Mouse (Mus musculus) lung, adult 2 months (tissue): ENCODE data around the gene Gm17949. TPM values are rescaled to one million over a fixed set of nuclear protein-coding genes. Genes with fewer than 3 reads are reported as not detected.

Source experiments
- DNase-seq: peaks from one replicate; pipeline ENCODE4 v3.0.0; 2022
- H3K4me1 ChIP-seq: fragments of 200-500 bp; 2 replicates; pipeline ENCODE4 v1.6.1; 2011; ENCODE audit warnings: low read length; ENCODE audit not compliant: control insufficient read depth, insufficient read depth
- H3K4me3 ChIP-seq: fragments of 200-500 bp; replicated peaks from 2 replicates; pipeline ENCODE3; 2011; ENCODE audit warnings: low read depth, mild to moderate bottlenecking, control low read depth, low read length; ENCODE audit errors: extremely low read depth
- CTCF ChIP-seq: fragments of 200-500 bp; IDR thresholded peaks from 2 replicates; pipeline ENCODE4 v1.5.1; 2011; ENCODE audit warnings: mild to moderate bottlenecking, low read length, control low read depth; ENCODE audit not compliant: insufficient read depth
- POLR2A ChIP-seq: fragments of 200-500 bp; IDR thresholded peaks from 2 replicates; pipeline ENCODE4 v1.6.1; 2011; ENCODE audit warnings: low read depth, mild to moderate bottlenecking, control low read depth, low read length, borderline replicate concordance; ENCODE audit errors: extremely low read depth
- WGBS: fragments of 180-500 bp; shearing (Covaris S2); methylation state at CpG from one replicate; pipeline ENCODE4 v1.1.7; 2018; 5-methylcytosine and 5-hydroxymethylcytosine counted together
- polyA plus RNA-seq: library from polyadenylated mRNA; depleted of rRNA; stranded (reverse); fragments of >200 nt; gene quantifications from 2 replicates; pipeline ENCODE4 v1.2.3, GENCODE M21; 2012

Gene Gm17949
- polyA plus RNA-seq, 1 experiment = 0.13 TPM

DNA sequence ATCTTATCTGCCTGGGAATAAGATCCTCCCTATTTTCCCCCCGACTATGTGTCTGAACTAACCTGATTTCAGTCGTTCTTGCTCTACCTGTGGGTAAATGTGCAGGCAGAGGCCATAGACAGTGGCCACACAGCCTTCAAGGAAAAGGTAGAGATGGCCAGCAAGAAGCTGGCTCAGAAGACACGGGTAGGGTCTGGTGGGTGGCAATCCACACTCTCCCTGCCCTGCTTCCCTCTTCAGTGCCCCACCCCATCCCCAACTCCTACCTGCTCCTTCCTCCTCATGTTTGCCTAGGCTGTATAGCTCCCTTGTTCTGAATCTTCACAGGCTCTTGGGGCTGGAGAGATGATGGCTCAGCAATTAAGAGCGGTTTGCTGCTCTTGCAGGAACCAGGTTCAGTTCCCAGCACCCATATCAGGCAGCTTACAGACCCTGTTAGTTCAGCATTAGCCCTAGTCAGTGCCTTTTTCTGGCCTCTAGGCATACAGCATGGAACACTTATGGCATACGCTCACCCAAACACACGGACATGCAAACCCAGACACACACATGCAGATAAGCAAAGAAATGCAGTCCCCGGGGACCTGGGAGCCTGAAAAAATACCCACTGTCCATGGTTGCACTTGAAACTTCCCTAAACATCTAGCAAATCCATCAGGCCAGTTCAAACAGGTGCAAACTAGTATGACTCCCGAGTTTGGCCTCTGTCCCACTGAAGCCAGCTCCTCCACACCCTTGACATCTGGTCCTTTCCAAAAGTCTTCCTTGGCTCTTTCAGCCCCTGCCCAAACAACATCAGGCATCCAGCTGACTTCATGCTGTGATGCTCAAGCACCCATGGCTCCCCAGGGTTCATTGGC is 34.5 kb upstream of the Gm17949 start:
- WGBS = 66% methylated on average over 8 of the region's 8 CpGs
- DNase-seq = no peak
- no peaks in the 10 kb centered on the region for H3K4me1 ChIP-seq
- TF ChIP-seq CTCF = no peak
- TF ChIP-seq POLR2A = no peak
- no peak overlapping the region for H3K4me3 ChIP-seq

DNA sequence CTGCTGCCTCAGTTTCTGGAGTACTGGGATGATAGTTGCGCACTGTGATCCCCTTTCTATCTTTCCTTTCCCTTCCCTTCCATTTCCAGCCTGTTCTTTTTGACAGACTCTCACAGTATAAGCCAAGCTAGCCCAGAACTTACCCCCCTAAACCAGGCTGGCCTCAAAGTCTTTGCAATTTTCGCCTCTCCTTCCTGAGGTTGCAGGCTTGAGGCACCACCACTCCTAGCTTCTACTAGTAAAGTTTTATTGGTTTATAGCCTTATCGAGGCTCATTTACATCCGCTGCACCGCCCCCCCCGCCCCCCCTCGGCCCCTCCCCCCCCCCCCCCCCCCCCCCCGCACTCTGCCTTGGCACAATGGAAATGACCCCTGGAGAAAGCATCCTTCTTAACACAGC is 31.7 kb upstream of the Gm17949 start:
- TF ChIP-seq POLR2A (no peak), CTCF (no peak)
- H3K4me3 ChIP-seq = no peak overlapping the region
- 63% methylated on average over 4 of the region's 8 CpGs for WGBS
- no peaks in the 10 kb centered on the region for H3K4me1 ChIP-seq
- DNase-seq = no peak

DNA sequence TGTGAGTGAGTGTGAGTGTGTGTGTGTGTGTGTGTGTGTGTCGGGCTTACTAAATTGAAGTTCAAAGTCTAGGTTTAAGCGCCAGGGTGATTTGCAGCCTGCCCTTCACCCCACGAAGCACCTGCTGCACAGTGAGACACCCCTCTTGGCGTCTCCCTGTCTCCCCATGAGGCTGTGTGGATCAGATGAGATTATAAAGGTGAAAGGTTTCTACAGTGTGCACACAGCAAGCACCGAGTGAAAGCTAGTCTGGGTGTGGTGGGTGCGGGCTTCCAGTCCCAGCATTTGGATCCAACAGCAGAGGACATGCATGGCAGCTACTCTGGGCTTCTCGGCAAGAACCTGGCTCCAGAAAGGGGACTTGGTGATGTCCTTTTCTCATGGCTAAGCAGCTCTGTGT is 30.2 kb upstream of the Gm17949 start:
- WGBS = 67% methylated on average over 7 of the region's 7 CpGs
- no peaks in the 10 kb centered on the region for H3K4me1 ChIP-seq
- no peak overlapping the region for H3K4me3 ChIP-seq
- no peak for TF ChIP-seq CTCF
- DNase-seq = no peak

DNA sequence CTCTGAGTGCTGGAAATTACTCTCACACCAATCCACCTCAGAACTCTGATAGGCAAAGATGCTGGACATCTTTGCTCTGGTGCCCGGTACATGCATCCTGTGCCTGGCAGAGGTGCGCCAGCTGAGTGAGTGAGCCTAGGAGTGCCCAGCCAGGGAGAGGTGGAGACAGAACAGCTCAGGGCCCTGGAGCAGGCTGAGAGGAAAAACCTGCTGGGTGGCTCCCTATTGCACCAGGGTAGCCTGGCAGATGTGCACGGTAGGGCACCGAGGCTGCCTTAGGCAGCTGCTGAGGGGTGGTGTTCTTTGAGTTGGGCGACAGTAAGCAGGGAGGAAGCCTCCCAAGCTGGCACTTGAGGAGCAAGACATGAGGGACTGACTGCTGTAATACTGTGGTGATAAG is 29.3 kb upstream of the Gm17949 start, which contains the start of gene Acer1:
TSS of gene Acer1 (minus strand) at position 114 of the 400 bp plus-strand sequence.
- H3K4me3 ChIP-seq = no peak within 1 kb of the TSS
- TF ChIP-seq CTCF (no peak), POLR2A (no peak)
- no peak for DNase-seq
- H3K4me1 ChIP-seq = no peaks in the 10 kb centered on the region
- 78% methylated on average over 5 of the region's 5 CpGs for WGBS

GRCm38 (mm10) chr17:56984886-56985285 is 26.4 kb upstream of the Gm17949 start:
- H3K4me1 ChIP-seq = no peaks in the 10 kb centered on the region
- H3K4me3 ChIP-seq = no peak overlapping the region
- TF ChIP-seq POLR2A (no peak), CTCF (no peak)
- 76% methylated on average over 9 of the region's 9 CpGs for WGBS
- DNase-seq = no peak

- H3K4me3 ChIP-seq = no peak overlapping the region
- DNase-seq = no peak
- TF ChIP-seq POLR2A (no peak), CTCF (no peak)
- no peaks in the 10 kb centered on the region; the same call in 1 of the 2 replicates for H3K4me1 ChIP-seq
- WGBS = 76% methylated on average over 3 of the region's 3 CpGs
Observed at GRCm38 (mm10) chr17:56985656-56986055, 25.6 kb upstream of the Gm17949 start.

DNA sequence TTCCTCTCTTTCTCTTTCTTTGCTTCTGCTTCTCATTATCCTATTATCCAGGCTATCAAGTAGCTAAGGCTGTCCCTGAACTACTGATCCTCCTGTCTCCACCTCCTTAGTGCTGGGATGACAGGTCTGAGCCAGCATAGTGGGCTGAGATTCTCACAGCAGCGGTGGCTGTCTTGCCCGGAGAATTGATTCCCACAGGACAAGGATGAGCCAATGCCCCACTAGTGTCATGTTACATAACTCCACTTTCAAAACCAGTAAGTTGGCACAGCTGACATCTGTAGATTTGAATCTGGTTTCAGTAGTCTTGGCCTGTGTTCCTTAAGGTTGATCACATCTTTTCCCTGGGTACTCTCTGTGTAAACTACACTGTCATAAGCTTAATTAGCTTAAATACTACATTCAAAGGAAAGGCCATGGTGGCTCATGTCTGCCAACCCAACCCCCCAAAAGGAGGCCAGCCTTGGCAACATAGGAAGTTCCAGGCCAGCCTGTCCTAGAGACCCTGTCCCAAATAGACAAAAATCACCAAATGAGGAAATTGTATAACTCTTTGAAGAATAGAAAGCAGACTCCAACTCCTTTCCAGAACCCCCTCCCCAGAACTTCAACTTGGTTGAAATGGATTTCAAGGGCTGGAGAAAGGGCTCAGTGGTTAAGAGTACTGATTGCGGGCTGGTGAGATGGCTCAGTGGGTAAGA is 25.0 kb upstream of the Gm17949 start:
- TF ChIP-seq POLR2A (no peak), CTCF (no peak)
- no peak overlapping the region for H3K4me3 ChIP-seq
- DNase-seq = no peak
- H3K4me1 ChIP-seq = peaks cover 6% of the 10 kb centered on the region
- 81% methylated on average over 3 of the region's 3 CpGs for WGBS

- H3K4me1 ChIP-seq = peaks cover 6% of the 10 kb centered on the region
- TF ChIP-seq POLR2A (no peak), CTCF (no peak)
- H3K4me3 ChIP-seq = no peak overlapping the region
- no peak for DNase-seq
- 74% methylated on average over 7 of the region's 7 CpGs for WGBS
Observed at GRCm38 (mm10) chr17:56988441-56988840, 22.8 kb upstream of the Gm17949 start.

- WGBS = 65% methylated on average over 7 of the region's 7 CpGs
- no peak for DNase-seq
- no peak overlapping the region for H3K4me3 ChIP-seq
- peaks cover 6% of the 10 kb centered on the region for H3K4me1 ChIP-seq
- no peak for TF ChIP-seq CTCF
- no peak for TF ChIP-seq POLR2A
Observed at GRCm38 (mm10) chr17:56988921-56989430, 22.3 kb upstream of the Gm17949 start.
